Mouse (Mus musculus) monocyte, adult 5-6 weeks (primary cell): ENCODE measurements at regions not wholly inside any gene's neighbourhood (a gene's known extent, or its start where the extent isn't known, plus 50 kb on each side); places are given as distances from the start of the nearest gene placed in this dataset.

Experiments
- ATAC-seq: fragments of 153-309, 156-312 bp; replicated peaks from 2 replicates; pipeline ENCODE4 v1.8.0; 2017; ENCODE audit warnings: mild to moderate bottlenecking; ENCODE audit not compliant: low TSS enrichment, insufficient number of reproducible peaks, severe bottlenecking, poor library complexity, low FRiP score

- ATAC-seq: no peak
Measured at GRCm38 (mm10) chr9:72205815-72206214, 68.8 kb upstream of the Zfp280d start.

DNA sequence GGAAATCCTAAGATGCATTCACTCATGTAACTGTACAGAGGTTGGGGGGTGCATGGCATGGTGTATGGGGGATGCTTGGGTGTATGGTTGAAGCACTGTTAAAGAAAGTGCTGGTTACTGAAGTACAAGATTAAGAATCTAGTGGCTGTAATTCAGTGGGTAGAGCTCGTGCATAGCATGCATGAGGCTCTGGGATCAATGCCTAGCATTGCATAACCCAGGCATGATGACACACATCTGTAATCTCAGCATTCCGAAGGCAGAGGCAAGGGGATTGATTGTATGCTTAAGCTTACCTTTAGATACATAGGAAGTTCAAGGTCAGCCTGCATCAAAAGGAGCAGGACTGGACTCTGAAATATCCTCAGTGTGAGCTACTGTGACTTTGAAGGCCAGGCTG lies 67.7 kb upstream of the Zfp280d start:
- no peak for ATAC-seq

- ATAC-seq: no peak
Measured at GRCm38 (mm10) chr9:72208296-72208695, 66.4 kb upstream of the Zfp280d start.

GRCm38 (mm10) chr9:72217296-72218028 lies 57.2 kb upstream of the Zfp280d start:
- no peak for ATAC-seq

GRCm38 (mm10) chr9:72218736-72219135 lies 55.9 kb upstream of the Zfp280d start:
- no peak for ATAC-seq

DNA sequence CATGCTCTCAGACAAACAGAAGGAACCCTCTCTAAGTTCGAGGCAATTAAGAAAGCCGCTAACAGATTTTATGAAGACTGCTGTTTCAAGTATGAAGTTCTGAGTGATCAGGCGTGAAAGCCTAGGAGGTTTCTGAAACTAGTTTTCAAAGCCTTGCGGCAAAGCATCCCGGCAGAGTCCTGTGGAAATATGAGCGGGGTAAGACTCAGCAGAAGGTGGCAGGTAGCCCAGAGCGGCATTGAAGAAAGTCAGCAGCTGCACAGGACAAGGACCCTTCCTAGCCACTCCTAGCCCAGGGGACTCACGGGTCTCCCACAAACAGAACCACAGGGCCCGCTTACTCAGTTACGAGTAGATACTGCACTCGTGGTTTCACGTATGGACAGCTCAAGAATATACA lies 54.8 kb upstream of the Zfp280d start:
- ATAC-seq: no peak

GRCm38 (mm10) chr9:72221333-72221732 lies 53.3 kb upstream of the Zfp280d start:
- ATAC-seq: no peak
